Mouse (Mus musculus) CD4-positive, CD25-positive, alpha-beta regulatory T cell, adult 2 months (primary cell): ENCODE measurements at regions not wholly inside any gene's neighbourhood (a gene's known extent, or its start where the extent isn't known, plus 50 kb on each side); places are given as distances from the start of the nearest gene placed in this dataset.
A peak's percentile ranks its signal among the peaks of the same experiment; 100 is the strongest.

Source experiments
- DNase-seq: peaks from one replicate; pipeline ENCODE4 v3.0.0-alpha.2; 2012; ENCODE audit warnings: low read depth, low spot score

DNA sequence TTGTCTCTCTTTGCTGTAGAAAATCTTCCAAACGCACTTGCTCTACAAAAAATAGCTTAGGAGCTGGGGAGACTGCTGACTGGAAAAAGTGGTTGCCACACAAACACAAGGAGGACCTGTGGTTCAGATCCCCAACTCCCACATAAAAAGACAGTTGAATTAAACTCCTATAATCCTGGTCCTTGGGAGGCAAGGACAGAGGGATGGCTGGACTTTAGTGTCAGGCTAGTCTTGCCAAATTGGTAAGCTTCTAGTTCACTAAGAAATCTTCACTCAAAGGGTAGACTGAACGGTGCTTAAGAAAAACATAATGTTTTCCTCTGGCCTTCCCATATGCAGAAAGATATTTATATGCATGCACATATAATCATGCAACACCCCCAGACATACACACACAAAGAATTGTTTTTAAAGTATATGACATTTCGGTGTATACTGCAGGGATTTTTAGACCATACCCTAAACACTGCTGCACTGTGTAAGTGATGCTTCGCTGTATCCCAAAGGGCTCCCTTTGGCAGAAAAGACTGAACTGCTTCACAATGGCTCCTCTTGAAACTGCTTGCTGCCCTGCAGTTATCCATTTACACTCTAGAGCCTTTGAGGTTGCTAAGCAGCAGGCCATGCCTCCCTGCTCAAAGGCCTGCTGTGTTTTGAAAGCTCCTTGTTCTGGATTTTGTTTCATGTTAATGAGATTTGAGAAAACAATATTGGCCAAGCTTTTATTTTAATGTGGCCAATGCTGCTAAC, 1299.3 kb downstream of the Zfp704 start:
- no peak for DNase-seq

- no peak for DNase-seq
Measured at GRCm38 (mm10) chr3:8307296-8307695, 1302.6 kb downstream of the Zfp704 start.

- DNase-seq = no peak
Measured at GRCm38 (mm10) chr3:8304784-8305183, 1305.1 kb downstream of the Zfp704 start.

DNA sequence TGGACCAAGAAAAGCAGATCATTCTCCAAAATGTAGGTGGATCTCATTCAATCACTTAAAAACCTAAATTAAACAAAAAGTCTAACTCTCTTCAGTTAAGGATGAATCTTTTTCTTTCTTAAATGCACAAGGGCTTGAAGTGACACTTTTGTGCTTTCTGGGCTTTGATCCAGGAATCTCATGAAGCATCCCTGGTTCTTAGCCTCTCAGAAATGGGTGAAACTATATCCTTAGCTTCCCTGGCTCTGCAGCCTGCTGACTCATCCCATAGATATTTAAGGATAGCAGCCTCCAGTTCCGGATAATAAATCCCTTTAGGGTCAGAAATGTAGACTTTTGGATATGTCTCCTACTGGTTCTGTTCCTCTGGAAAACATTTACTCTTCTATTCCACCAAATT, 1316.8 kb downstream of the Zfp704 start:
- no peak for DNase-seq

GRCm38 (mm10) chr3:8289558-8289957, 1320.3 kb downstream of the Zfp704 start:
- no peak for DNase-seq

- DNase-seq = no peak
Measured at GRCm38 (mm10) chr3:8288437-8288836, 1321.4 kb downstream of the Zfp704 start.

DNA sequence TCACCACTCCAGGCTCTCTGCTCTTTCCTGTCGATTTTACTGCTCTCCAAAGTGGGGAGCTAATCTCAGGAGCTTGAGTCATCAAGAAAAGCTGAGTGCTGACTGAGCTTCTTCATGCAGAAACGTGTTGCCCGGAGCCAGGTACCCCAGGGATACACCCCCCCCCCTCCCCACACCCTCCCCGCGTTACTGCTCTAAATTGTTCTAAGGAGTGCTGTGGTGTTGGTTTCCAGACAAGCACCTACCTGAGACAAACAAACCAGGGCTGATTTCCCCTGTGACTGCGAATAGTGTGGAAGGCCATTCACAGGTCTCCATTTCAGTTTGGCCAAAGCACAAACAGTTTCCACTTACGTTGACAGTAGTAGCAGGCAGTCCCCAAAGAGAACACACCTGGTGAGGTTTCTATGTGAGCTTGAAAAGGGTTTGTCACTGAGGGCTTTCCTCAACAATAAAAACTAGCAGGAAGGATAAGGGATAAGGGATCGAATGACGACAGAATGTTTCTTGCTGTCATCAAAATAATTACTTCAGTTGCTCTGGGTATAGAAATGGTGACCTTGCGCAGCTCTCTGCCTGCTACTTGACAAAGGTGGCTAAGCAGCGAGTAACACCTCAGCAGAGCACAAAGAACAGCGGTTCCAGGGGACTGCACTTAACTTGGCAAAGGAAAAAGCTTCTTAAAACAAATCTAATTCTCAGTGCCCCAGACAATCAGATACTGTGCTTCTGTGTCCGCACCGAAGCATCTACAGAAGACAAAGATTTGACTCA, 1325.0 kb downstream of the Zfp704 start:
- no peak for DNase-seq

- DNase-seq = no peak
Measured at GRCm38 (mm10) chr3:8282411-8282810, 1327.5 kb downstream of the Zfp704 start.

- DNase-seq = no peak
Measured at GRCm38 (mm10) chr3:8276661-8277060, 1333.2 kb downstream of the Zfp704 start.

- no peak for DNase-seq
Measured at GRCm38 (mm10) chr3:8270935-8271298, 1339.0 kb downstream of the Zfp704 start.

GRCm38 (mm10) chr3:8270009-8270934, 1339.6 kb downstream of the Zfp704 start:
- DNase-seq = no peak

- DNase-seq = no peak
Measured at GRCm38 (mm10) chr3:8265783-8266182, 1344.1 kb downstream of the Zfp704 start.

DNA sequence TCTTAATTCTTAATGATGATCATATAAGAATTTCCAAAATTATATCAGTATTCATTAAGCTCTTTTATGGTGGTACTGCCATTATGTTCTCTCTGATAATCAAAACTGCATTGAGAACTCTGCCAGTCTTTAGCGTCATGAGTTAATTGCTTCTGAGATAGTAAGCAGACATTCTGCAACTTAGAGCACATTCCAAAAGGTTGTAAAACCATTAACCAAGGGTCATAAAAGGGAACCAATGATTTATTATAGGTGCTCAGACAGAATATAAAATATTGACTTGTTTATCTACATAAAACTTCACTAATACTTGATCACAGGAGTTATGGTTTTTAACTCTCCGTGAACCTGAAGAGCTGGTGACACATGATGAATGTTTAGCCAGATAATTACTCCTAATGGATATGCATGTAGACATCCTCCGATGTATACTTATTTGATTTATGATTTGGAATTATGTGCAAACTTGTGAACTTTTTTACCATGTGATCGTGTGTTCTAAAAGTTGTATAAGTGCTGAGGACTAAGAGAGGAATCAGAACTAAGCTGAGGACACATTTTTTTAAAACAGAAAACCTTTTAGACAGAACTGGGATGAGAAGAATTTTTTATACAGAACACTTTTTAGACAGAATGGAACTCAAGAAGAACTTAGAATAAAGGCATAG, 1345.4 kb downstream of the Zfp704 start:
- no peak for DNase-seq

DNA sequence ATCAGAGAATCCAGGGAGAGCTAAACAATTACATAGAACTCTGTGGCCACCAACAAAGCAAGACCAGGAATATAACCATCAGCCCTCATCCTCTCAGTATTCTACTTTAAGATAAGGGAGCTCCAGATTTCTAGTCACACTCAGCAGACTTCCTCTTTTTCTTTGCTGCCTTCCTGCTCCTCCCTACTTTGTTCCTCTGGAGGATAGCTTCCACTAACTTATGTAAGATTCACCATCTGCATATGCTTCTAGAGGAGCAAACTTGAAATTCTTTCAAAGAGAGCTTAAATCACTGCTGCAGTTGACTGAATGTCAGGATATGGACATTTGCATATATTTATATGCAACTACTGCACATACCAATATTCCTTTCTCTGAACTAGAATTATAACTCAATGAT, 1352.6 kb downstream of the Zfp704 start:
- no peak for DNase-seq

- no peak for DNase-seq
Measured at GRCm38 (mm10) chr3:8252311-8252710, 1357.6 kb downstream of the Zfp704 start.

GRCm38 (mm10) chr3:8248911-8249310, 1361.0 kb downstream of the Zfp704 start:
- no peak for DNase-seq

DNA sequence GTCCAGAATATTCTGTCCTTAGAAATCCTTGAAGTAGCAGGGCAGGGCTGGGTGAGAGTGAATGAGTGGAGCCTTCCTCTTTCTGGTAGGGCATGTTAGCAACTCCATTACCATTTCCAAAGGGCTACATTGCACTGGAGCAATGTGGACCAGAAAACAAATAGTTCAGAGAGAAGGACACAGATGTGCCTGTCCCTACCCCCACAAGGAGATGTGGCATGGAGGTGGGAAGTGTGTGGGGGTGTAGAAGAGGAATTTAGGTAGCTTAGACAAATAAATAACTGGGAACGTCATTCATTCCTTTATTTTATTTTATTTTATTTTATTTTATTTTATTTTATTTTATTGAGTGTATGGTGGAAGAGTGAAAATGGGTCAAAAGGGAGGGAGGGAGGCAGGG, 1364.1 kb downstream of the Zfp704 start:
- DNase-seq = peak; percentile 22

- peak; percentile 69 for DNase-seq
Measured at GRCm38 (mm10) chr3:8245195-8245789, 1364.6 kb downstream of the Zfp704 start.

DNA sequence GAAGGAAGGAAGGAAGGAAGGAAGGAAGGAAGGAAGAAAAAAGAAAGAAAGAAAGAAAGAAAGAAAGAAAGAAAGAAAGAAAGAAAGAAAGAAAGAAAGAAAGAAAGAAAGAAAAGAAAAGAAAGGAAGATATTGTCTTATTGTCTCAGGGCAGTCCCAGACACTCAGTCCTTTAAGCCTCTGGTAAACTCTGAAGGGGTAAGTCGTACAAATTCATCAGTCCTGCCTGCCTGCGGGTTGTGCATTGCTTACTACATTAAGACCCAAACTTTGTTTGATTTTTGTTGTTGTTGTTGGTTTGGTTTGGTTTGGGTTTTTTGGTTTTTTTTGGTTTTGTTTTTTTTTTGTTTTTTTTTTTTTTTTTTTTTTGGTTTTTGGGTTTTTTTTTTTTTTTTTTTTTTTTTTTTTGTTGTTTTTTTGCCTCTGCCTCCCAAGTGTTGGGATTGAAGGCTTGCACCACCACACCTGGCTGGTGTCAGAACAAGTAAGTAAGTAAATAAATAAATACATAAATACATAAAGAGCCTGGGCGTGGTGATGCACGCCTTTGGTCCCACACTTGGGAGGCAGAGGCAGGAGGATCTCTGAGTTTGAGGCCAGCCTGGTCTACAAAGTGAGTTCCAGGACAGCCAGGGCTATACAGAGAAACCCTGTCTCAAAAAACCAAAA, 1365.2 kb downstream of the Zfp704 start:
- DNase-seq = peak; percentile 55

DNA sequence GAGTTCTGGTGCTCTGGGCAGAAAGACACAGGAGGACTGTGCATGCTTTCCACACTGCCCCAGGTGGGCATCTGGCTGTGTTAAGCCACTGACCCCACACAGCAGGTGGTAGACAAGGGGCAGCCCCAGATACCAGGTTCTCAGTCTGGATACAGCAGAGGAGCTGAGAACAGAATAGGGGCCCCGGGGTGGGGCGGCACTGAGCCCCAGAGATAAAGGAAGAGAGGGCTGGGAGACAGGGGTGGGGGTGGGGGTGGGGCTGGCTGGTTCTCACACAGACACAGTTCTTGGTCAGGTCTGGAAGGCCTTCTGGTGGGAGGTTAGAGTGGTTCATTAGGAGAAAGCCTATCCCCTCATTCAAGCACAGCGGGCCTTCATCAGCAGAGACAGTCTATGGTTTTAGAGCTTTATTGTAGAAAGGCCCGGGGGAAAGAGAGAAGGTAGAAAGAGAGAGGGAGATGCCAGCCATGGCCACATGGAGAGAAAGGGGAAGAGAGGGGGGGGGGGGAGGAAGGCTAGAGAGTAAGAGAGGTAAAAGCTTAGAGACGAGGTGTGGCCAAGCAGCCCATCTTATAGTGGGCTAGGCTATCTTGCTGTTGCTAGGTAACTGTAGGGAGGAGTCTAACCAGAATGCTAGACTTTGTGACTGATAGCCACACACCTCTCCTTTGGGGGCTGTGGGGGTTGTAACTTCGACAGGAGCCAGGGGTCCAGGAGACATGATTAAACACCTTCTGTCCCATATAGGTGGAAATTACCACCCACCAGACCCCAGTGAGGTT, 1403.1 kb downstream of the Zfp704 start:
- no peak for DNase-seq
